Mouse (Mus musculus) brain, adult 2 months (tissue): ENCODE results near the gene BC035947.
"Not testable (repeated sequence)": the region's sequence is repeated elsewhere in the genome, so short reads cannot be mapped to it uniquely, and the experiment has no call there.

ENCODE experiments used
- DNase-seq: peaks from one replicate; pipeline ENCODE4 v3.0.0; 2011; ENCODE audit warnings: low read depth, low spot score

BC035947 gene

GRCm38 (mm10) chr1:78501856-78502255 lies 10.1 kb downstream of the BC035947 start:
- DNase-seq, result not testable (repeated sequence)

DNA sequence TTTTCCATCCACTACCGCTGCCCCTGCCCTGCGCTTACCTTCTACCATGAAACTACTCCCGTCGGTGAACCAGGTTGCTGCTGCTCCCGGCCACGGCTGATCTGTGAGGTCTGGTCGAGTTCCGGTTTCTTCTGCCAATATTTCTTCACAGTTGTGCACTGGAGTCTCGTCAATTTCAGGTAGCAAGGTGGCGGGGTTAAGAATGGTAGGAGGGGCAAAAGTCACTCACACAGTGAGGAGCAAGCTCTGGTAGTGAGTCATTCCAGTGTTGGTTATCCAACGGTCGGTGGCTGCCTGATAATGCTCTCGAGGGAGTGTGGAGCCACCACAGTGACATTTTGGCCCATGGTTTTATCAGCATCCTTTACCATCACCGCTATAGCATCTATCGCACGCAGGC lies 10.9 kb downstream of the BC035947 start:
- DNase-seq, result no peak

- DNase-seq, result no peak
Observed at GRCm38 (mm10) chr1:78490143-78490542, 21.8 kb downstream of the BC035947 start.

- peak; percentile 97 for DNase-seq
Observed at GRCm38 (mm10) chr1:78488752-78489492, 23.0 kb downstream of the BC035947 start, which contains the start of gene Farsb. Farsb (minus strand) TSS chr1:78488897.

DNA sequence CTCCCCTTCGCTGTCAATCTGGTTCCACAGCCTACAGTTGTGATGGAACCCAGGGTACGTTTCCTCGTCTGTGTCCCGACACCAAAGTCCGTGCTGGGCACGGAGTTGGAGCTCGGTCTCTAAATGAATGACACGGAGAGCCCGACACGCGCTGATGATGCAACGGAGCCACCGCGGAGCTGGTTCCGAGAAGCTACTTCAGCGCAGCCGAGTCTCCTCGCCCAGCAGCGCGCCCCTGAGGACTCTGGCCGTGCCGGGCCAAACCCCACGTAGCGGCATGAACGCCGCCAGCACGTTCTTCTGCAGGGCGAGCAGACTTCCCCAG lies 23.6 kb downstream of the BC035947 start:
- no peak for DNase-seq

DNA sequence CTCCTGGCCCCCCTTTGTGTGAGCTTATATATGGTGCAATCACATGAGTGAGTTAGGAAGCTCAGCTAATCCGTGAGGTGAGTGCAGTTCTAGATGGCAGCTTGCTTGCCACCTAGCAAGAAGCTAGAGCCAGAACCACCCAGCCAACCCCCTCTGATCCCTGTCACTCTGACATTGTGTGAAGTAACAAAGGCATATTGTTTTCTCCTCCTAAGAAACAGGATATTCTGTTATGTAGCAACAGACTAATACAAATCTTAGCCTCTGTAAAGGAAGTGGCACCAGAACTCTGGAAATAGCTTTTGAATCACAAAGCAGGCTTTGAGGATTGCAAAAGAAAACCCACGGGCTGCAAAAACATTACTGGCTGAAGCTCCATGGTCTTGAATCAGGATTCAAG lies 27.6 kb downstream of the BC035947 start:
- DNase-seq, result no peak

- no peak for DNase-seq
Observed at GRCm38 (mm10) chr1:78483430-78483829, 28.5 kb downstream of the BC035947 start.

- DNase-seq, result no peak
Observed at GRCm38 (mm10) chr1:78472441-78472840, 39.5 kb downstream of the BC035947 start.

DNA sequence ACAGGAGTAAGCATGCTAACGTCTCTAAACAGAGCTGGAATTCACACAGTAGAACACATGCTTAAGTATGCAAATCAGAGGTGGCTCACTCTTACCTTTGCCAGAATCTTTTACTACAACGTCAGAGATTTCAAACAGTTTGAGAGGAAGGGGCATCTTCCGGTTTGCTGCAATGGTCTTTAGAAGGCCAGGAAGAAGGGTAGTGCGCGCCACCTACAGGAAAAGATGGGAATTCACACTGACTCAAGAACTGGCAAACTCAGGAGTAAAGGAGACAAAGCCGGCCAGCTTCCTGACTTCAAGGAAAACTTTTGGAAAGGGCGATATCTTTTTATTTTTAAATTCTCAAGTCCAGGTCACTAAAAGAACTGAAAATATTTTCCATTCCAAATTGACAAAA lies 57.3 kb downstream of the BC035947 start:
- DNase-seq, result peak; percentile 71

- no peak for DNase-seq
Observed at GRCm38 (mm10) chr1:78453886-78454285, 58.1 kb downstream of the BC035947 start.

DNA sequence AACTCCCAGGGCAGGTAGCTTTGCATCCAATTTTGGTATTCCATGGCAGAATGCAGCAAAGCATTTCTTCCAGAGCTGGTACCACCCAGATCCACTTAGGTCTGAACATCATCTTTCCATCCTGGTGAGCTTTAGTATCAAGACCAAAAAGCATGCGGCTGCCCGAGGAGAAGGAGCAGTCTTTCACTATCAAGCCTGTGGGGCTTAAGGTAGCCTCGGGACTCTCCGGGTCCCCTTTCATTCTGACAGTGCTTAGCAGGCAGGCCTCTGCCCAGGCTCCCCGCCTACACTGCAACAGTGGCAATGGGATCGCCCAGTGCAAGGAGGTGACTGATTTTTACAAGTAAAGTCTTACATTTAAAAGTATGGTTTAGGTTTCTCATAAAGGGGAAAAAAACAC lies 59.4 kb downstream of the BC035947 start:
- no peak for DNase-seq

GRCm38 (mm10) chr1:78451070-78451854 lies 60.7 kb downstream of the BC035947 start:
- DNase-seq, result peak; percentile 33

DNA sequence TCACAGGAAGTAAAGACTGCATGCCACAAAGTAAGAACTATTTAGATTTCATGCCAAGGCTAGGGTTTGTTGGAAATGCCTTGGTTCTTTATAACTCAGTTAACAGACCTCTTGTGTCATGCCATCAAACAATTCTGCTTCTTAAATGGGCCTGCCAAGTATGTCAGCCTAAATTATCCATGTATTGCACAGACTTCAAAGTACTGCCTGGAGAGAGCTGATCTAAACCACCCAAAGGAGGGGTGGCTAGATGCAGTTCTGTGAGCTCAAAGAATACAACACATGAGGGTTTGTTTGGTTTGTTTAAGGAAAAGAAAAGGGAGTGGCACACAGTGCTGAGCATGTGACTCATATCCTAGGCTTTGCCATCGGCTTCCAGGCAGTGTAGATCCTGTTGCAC lies 63.9 kb downstream of the BC035947 start:
- peak; percentile 20 for DNase-seq
